Mouse (Mus musculus) E14TG2a.4 (cell line): ENCODE results near the gene Hist1h2bf.
A peak's percentile ranks its signal among the peaks of the same experiment; 100 is the strongest.
"Not testable (repeated sequence)": the region's sequence is repeated elsewhere in the genome, so short reads cannot be mapped to it uniquely, and the experiment has no call there.

ENCODE experiments used
- H3K27me3 ChIP-seq: 2 replicates; pipeline ENCODE4 v1.6.1; 2014; ENCODE audit warnings: low read length, control low read depth; ENCODE audit not compliant: insufficient read depth
- H3K36me3 ChIP-seq: 2 replicates; pipeline ENCODE4 v1.6.1; 2014; ENCODE audit warnings: low read length, control low read depth; ENCODE audit not compliant: insufficient read depth
- H3K4me1 ChIP-seq: replicated peaks from 2 replicates; pipeline ENCODE4 v1.6.1; 2014; ENCODE audit warnings: low read depth, low read length, control low read depth
- H3K4me3 ChIP-seq: replicated peaks from 2 replicates; pipeline ENCODE4 v1.5.1; 2014; ENCODE audit warnings: mild to moderate bottlenecking, low read length
- H3K9me3 ChIP-seq: 2 replicates; pipeline ENCODE4 v1.6.1; 2014; ENCODE audit warnings: low read length, control low read depth
- CTCF ChIP-seq: conservative IDR thresholded peaks from 2 replicates; pipeline ENCODE4 v1.5.1; 2014; ENCODE audit warnings: low read length
- NANOG ChIP-seq: IDR thresholded peaks from 2 replicates; pipeline ENCODE4 v1.6.1; 2014; ENCODE audit warnings: borderline replicate concordance, low read length, mixed read lengths
- POU5F1 ChIP-seq: IDR thresholded peaks from 2 replicates; pipeline ENCODE4 v1.6.1; 2014; ENCODE audit warnings: low read length, borderline replicate concordance

Hist1h2bf gene

DNA sequence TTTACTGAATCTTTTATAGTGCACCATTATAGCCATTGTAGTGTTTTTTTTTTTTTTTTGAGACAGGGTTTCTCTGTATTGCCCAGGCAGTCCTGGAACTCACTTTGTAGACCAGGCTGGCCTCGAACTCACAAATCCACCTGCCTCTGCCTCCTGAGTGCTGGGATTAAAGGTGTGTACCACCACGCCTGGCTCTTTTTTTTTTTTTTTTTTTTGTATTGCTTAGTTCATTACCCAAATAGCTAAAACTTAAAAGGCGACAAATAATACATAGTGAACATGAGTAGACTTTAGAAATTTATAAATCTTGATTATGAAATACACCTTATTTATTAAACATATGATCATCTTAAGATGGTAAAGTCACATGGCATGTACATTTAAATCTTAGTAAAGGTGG lies 32.5 kb downstream of the Hist1h2bf start:
- TF ChIP-seq CTCF (no peak), POU5F1 (no peak), NANOG (no peak)
- Histone ChIP-seq H3K4me1 (peaks cover 29% of the 10 kb centered on the region), H3K4me3 (no peak overlapping the region), H3K9me3 (no peaks in the 10 kb centered on the region), H3K36me3 (no peaks in the 10 kb centered on the region; the same call in 1 of the 2 replicates), H3K27me3 (no peaks in the 10 kb centered on the region)

DNA sequence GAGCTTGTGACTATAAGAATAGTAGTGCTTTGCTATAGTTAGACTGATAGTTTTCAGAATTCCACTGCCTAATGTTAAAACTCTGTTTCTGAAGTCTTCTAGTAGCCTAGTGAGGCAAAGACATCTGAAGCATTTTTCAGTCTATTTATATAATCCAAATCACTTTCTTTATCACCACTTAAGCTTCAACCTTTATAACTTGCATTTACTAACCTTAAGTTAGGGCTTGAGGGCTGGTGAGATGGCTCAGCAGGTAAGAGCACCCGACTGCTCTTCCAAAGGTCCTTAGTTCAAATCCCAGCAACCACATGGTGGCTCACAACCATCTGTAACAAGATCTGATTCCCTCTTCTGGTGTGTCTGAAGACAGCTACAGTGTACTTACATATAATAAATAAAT lies 34.2 kb downstream of the Hist1h2bf start:
- not testable (repeated sequence) for H3K9me3 ChIP-seq, H3K27me3 ChIP-seq, H3K4me3 ChIP-seq, H3K36me3 ChIP-seq
- H3K4me1 ChIP-seq = peaks cover 25% of the 10 kb centered on the region

- TF ChIP-seq CTCF = no peak
- no peak for TF ChIP-seq NANOG
- no peak for TF ChIP-seq POU5F1
- Histone ChIP-seq H3K36me3 (no peaks in the 10 kb centered on the region; the same call in 1 of the 2 replicates), H3K4me1 (peaks cover 24% of the 10 kb centered on the region), H3K27me3 (no peaks in the 10 kb centered on the region), H3K9me3 (no peaks in the 10 kb centered on the region), H3K4me3 (no peak overlapping the region)
Observed at GRCm38 (mm10) chr13:23538249-23538648, 35.7 kb downstream of the Hist1h2bf start.

GRCm38 (mm10) chr13:23537006-23537710 lies 36.8 kb downstream of the Hist1h2bf start:
- Histone ChIP-seq H3K27me3 (no peaks in the 10 kb centered on the region), H3K36me3 (no peaks in the 10 kb centered on the region; the same call in 1 of the 2 replicates), H3K4me3 (no peak overlapping the region; the same call in 1 of the 2 replicates), H3K9me3 (no peaks in the 10 kb centered on the region), H3K4me1 (peaks cover 35% of the 10 kb centered on the region)
- no peak for TF ChIP-seq NANOG

- Histone ChIP-seq H3K4me1 (peaks cover 37% of the 10 kb centered on the region), H3K4me3 (peak overlapping the region; percentile 83), H3K9me3 (no peaks in the 10 kb centered on the region), H3K36me3 (no peaks in the 10 kb centered on the region; the same call in 1 of the 2 replicates), H3K27me3 (no peaks in the 10 kb centered on the region)
- TF ChIP-seq NANOG = no peak
- TF ChIP-seq POU5F1 = no peak
- TF ChIP-seq CTCF = no peak
Observed at GRCm38 (mm10) chr13:23536076-23536822, 37.7 kb downstream of the Hist1h2bf start.

DNA sequence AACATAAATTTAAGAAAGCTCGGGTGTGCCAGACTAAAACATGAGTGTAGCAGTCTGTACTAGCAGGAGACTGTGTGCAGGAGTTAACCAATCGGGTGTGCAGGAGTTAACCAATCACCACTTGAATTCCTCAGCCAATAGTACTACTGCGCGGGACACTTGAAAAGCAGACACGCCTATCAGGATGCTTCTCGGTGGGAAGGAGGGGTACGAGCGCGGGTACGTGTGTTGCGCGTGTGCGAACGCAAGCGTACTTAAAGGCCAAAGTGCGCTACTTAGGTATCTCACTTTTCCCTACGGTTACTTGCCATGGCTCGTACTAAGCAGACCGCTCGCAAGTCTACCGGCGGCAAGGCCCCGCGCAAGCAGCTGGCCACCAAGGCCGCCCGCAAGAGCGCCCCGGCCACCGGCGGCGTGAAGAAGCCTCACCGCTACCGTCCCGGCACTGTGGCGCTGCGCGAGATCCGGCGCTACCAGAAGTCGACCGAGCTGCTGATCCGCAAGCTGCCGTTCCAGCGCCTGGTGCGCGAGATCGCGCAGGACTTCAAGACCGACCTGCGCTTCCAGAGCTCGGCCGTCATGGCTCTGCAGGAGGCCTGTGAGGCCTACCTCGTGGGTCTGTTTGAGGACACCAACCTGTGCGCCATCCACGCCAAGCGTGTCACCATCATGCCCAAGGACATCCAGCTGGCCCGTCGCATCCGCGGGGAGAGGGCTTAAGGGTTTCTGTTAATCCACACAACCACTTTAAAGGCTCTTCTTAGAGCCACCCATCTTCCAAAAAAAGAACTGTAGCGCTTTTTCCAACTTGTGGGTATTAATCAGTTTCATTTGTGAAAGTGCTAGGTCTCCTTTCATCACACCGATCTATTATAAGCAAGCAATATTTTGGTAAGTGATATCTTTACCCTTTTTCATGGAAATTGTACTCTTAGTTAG lies 38.6 kb downstream of the Hist1h2bf start, which contains the start of gene Hist1h3g:
Hist1h3g (plus strand) TSS at position 286 of the 939 bp plus-strand sequence.
- H3K27me3 ChIP-seq = not testable (repeated sequence)

GRCm38 (mm10) chr13:23534368-23535131 lies 39.4 kb downstream of the Hist1h2bf start:
- Histone ChIP-seq H3K36me3 (no peaks in the 10 kb centered on the region; the same call in 1 of the 2 replicates), H3K27me3 (no peaks in the 10 kb centered on the region), H3K4me3 (peak overlapping the region; percentile 83), H3K9me3 (no peaks in the 10 kb centered on the region), H3K4me1 (peaks cover 37% of the 10 kb centered on the region)
- no peak for TF ChIP-seq POU5F1
- TF ChIP-seq CTCF = no peak
- no peak for TF ChIP-seq NANOG

More for the DNA sequence above, 38.6 kb downstream of the Hist1h2bf start, which contains the start of gene Hist1h3g:
- Histone ChIP-seq H3K4me1 (peaks cover 37% of the 10 kb centered on the region), H3K4me3 (peak within 1 kb of the TSS; percentile 83)
- H3K36me3 ChIP-seq, H3K9me3 ChIP-seq: not testable (repeated sequence)

- H3K27me3 ChIP-seq, H3K9me3 ChIP-seq, H3K36me3 ChIP-seq: not testable (repeated sequence)
- Histone ChIP-seq H3K4me1 (peaks cover 37% of the 10 kb centered on the region), H3K4me3 (peak within 1 kb of the TSS; percentile 83)
Observed at GRCm38 (mm10) chr13:23533560-23534367, 40.2 kb downstream of the Hist1h2bf start, which contains the start of gene Hist1h2af. Gene Hist1h2af (plus strand): TSS chr13:23533906.
